Mouse (Mus musculus) bone marrow macrophage, adult 2 months (primary cell): ENCODE measurements around the gene Galnt12.

ENCODE experiments used
- CTCF ChIP-seq: IDR thresholded peaks from 2 replicates; pipeline ENCODE4 v1.5.1; 2012; ENCODE audit warnings: low read depth, mild to moderate bottlenecking, low read length, moderate library complexity
- POLR2A ChIP-seq: IDR thresholded peaks from 2 replicates; pipeline ENCODE4 v1.6.1; 2012; ENCODE audit warnings: mild to moderate bottlenecking, low read depth, low read length, borderline replicate concordance

DNA sequence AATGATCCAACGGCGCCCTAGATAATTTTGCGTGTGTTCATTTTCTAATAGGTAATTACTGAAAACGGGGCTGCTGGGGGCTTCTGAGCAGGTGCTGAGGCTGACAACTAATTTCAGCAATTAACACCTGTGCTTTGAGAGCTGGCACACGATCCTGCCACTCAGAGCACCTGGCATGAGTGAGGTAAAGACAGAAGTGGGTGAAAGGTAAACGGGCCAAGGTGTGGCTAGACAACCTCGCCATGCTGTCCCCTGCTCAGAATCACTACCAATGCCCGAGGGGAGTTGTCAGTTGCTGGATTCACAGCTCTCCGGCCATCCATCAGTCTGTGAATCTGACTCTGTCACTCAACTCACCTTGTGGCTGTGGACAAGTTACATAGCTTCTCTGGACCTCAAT is 39.8 kb upstream of the Galnt12 start:
- TF ChIP-seq CTCF: no peak
- no peak for TF ChIP-seq POLR2A
